Mouse (Mus musculus) liver, embryonic 11.5 days (tissue): ENCODE measurements around the gene Shisa8. TPM values are rescaled to one million over a fixed set of nuclear protein-coding genes. Genes with fewer than 3 reads are reported as not detected.

Experiments
- ATAC-seq: fragments of 200-750 bp; cut with Nextera tagmentation; replicated peaks from 2 replicates; pipeline ENCODE4 v1.8.0; 2017; ENCODE audit warnings: moderate number of reproducible peaks, mild to moderate bottlenecking, moderate TSS enrichment, moderate library complexity; ENCODE audit not compliant: low FRiP score
- DNase-seq: peaks from one replicate; pipeline ENCODE4 v3.0.0-alpha.2; 2017; ENCODE audit warnings: low spot score
- H3K27ac ChIP-seq: fragments of 300-500 bp; sonication (generic); 2 replicates; pipeline ENCODE4 v1.5.1; 2014; ENCODE audit warnings: mild to moderate bottlenecking, low read depth, low read length, control low read depth
- H3K27me3 ChIP-seq: fragments of 300-500 bp; sonication (generic); replicated peaks from 2 replicates; pipeline ENCODE4 v1.6.1; 2014; ENCODE audit warnings: low read length, mixed read lengths; ENCODE audit not compliant: control insufficient read depth, insufficient read depth
- H3K36me3 ChIP-seq: fragments of 300-500 bp; sonication (generic); 2 replicates; pipeline ENCODE4 v1.6.1; 2014; ENCODE audit warnings: mild to moderate bottlenecking, low read length, moderate library complexity, mixed read lengths; ENCODE audit not compliant: control insufficient read depth, insufficient read depth
- H3K4me1 ChIP-seq: fragments of 300-500 bp; sonication (generic); replicated peaks from 2 replicates; pipeline ENCODE4 v1.6.1; 2014; ENCODE audit warnings: low read length, mixed read lengths; ENCODE audit not compliant: control insufficient read depth, insufficient read depth
- H3K4me2 ChIP-seq: fragments of 300-500 bp; sonication (generic); 2 replicates; pipeline ENCODE4 v1.6.1; 2014; ENCODE audit warnings: mild to moderate bottlenecking, control low read depth, moderate library complexity
- H3K4me3 ChIP-seq: fragments of 300-500 bp; sonication (generic); 2 replicates; pipeline ENCODE4 v1.5.1; 2014; ENCODE audit warnings: low read depth, low read length, control low read depth
- H3K9ac ChIP-seq: fragments of 300-500 bp; sonication (generic); 2 replicates; pipeline ENCODE4 v1.6.1; 2014; ENCODE audit warnings: low read depth, low read length, control low read depth
- H3K9me3 ChIP-seq: fragments of 300-500 bp; sonication (generic); 2 replicates; pipeline ENCODE4 v1.6.1; 2016; ENCODE audit warnings: low read length, inconsistent platforms, mixed read lengths; ENCODE audit not compliant: control insufficient read depth
- WGBS: fragments of 180-500 bp; shearing (Covaris S2); extraction: QIAGEN DNeasy Blood & Tissue Kit; methylation state at CpG from one replicate; pipeline ENCODE4 v1.1.7; 2014; 5-methylcytosine and 5-hydroxymethylcytosine counted together
- polyA plus RNA-seq: library from polyadenylated mRNA; unstranded; fragments of >200 nt; fragmentation: Nextera tagmentation; extraction: Ambion mirVana; gene quantifications from 2 replicates; pipeline ENCODE4 v1.2.1, GENCODE M21; 2014

Gene Shisa8
- polyA plus RNA-seq, 1 experiment from 2014 or later, result 0.12 TPM

DNA sequence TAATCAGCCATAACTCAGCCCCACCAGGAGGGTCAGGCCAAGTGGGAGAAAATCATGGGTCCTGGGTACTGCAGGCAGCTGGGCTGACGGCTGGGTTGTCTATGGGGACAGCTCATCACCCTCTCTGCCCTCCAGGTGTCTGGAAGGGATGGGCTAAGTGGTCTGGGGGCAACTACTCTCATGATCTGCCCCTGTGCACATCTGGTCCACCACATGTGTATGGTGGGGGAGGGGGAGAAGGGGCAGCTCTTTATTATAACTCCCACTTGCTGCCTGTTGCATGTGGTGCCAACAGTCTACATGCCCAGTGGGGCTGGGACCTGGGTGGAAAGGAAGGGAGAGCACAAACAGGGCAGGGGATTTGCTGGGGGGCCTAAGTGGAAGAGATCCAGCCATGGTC, 1.8 kb downstream of the Shisa8 start:
- H3K27me3 ChIP-seq, result peaks cover 98% of the 10 kb centered on the region
- no peaks in the 10 kb centered on the region; the same call in 1 of the 2 replicates for H3K36me3 ChIP-seq
- peaks cover 14% of the 10 kb centered on the region for H3K4me1 ChIP-seq
- ATAC-seq, result no peak
- H3K4me3 ChIP-seq, result no peak overlapping the region
- no peaks in the 10 kb centered on the region for H3K9me3 ChIP-seq
- H3K4me2 ChIP-seq, result no peak overlapping the region
- no peak for DNase-seq
- H3K9ac ChIP-seq, result no peak overlapping the region
- no peak overlapping the region for H3K27ac ChIP-seq
- 48% methylated on average over 1 of the region's 1 CpGs for WGBS

DNA sequence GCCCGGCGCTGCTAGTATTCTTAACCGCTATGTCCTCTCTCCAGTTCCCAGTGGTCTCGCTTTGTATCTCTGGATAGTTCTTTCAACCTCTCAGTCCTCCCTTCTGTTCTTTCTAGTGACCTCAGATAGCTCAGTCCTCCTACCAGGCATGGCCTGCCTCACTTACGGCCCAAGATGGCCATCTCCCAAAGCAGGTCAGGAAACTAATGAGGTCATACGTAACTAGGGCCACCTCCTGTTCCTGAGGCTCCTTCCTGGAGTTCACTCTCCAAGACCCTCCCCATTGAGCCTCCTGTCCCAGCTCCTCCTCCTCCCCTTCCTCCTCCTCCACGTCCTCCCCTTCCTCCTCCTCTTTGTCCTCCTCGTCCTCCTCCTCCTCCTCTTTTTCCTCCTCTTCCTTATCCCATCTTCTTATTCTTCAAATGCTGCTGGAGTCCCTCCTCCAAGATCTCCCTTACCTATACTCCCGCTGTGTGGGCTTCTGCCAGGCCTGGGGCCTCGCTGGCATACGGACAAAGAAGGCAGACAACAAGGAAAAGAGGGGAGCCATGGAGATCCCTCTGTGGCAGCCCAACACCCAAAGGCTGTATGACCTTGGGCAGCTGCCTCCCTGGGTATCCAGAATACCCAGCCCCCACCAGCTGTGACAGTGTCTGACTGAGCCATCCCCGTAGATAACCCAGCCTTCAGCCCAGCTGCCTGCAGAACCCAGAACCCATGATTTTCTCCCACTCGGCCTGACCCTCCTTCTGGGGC, 3.1 kb downstream of the Shisa8 start:
- H3K4me3 ChIP-seq, result no peak overlapping the region
- no peak for ATAC-seq
- 73% methylated on average over 13 of the region's 13 CpGs for WGBS
- peaks cover 94% of the 10 kb centered on the region for H3K27me3 ChIP-seq
- H3K36me3 ChIP-seq, result peaks cover 3% of the 10 kb centered on the region; the same call in 1 of the 2 replicates
- no peak for DNase-seq
- no peak overlapping the region for H3K27ac ChIP-seq
- peaks cover 14% of the 10 kb centered on the region for H3K4me1 ChIP-seq
- H3K4me2 ChIP-seq, result no peak overlapping the region
- H3K9me3 ChIP-seq, result no peaks in the 10 kb centered on the region
- no peak overlapping the region for H3K9ac ChIP-seq

DNA sequence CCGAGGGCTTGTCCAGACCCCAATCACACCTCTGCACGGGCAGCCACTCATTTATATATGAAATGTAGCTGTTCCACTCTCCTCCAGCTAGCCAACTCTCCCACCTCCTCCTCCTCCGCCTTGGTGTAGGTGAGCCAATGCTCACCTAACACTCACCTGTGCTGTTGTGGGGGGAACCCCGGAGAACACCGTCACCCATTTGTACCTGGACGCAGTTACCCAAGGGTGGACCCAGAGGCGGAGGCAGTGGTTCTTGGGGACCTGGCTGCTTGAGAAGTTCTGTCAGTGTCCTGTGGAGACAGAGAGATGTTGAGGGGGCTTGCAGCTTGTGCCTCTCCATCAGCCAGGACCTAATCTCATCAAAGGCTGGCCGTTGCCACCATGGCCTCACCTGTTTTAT, 4.3 kb downstream of the Shisa8 start:
- peaks cover 9% of the 10 kb centered on the region for H3K36me3 ChIP-seq
- peaks cover 83% of the 10 kb centered on the region for H3K27me3 ChIP-seq
- H3K9me3 ChIP-seq, result no peaks in the 10 kb centered on the region
- H3K4me2 ChIP-seq, result no peak overlapping the region
- ATAC-seq, result no peak
- WGBS, result 81% methylated on average over 8 of the region's 8 CpGs
- H3K4me1 ChIP-seq, result peaks cover 14% of the 10 kb centered on the region
- no peak overlapping the region for H3K9ac ChIP-seq
- no peak overlapping the region for H3K27ac ChIP-seq
- H3K4me3 ChIP-seq, result no peak overlapping the region
- DNase-seq, result no peak

DNA sequence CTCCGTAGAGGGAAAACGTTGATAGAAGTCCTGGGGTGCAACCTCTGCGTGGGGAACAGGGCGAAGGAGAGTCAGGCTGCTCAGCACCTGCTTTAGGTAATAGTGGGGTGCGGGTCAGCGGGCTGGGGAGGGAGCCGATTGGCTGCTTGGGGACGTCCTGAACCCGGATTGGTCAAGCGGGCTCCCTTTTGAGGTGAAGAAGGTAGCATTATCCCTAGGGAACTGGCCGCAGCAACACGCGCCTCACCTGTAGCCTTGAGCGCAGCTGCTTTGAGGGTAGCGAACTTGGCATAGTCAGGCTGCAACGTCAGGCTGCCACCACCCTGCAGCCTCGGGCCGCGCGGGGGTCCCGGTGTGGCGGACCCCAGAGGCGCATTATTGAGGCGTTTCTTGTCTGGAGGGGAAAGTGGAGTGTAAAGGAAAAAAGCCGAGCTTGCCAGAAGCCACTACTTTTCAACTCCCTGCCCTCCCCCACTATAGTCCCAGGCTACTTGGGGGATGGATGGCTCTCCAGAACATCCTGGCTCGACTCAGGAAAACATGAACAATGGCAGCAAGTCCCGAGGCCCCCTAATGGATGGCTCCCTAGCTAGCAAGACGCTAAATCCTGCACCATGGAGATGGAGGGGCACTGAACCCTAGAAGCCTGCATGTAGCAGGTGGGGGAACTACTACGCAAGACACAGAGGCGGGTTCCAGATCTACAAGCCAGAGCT, 5.0 kb downstream of the Shisa8 start:
- Histone ChIP-seq H3K4me1 (peaks cover 14% of the 10 kb centered on the region), H3K9ac (no peak overlapping the region), H3K27ac (no peak overlapping the region), H3K27me3 (peaks cover 76% of the 10 kb centered on the region), H3K4me2 (no peak overlapping the region), H3K4me3 (no peak overlapping the region), H3K36me3 (peaks cover 14% of the 10 kb centered on the region), H3K9me3 (no peaks in the 10 kb centered on the region)
- 25% methylated on average over 30 of the region's 30 CpGs for WGBS
- DNase-seq (no peak), ATAC-seq (no peak)

DNA sequence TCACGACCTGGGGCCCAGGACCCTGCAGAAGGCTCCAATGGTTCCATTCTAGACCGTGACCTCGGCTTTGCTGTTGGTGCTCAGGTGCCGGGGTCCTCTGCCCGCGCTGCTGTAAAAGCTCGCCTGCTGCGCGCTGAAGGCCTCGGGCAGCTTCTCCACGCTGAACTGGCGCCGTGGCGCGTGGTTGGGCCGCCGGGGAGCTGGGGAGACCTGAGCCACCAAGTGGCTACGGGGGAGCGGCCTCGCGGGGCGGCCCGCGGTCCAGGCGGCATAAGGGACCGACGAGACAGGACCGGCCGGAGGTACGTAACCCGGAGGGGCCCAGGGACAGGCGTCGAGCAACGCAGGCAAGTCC, 5.5 kb downstream of the Shisa8 start:
- peaks cover 9% of the 10 kb centered on the region for H3K4me1 ChIP-seq
- no peak overlapping the region for H3K4me3 ChIP-seq
- WGBS, result 21% methylated on average over 34 of the region's 34 CpGs
- no peak overlapping the region for H3K9ac ChIP-seq
- H3K27me3 ChIP-seq, result peaks cover 70% of the 10 kb centered on the region
- no peak for ATAC-seq
- no peaks in the 10 kb centered on the region for H3K9me3 ChIP-seq
- H3K4me2 ChIP-seq, result peak overlapping the region; percentile 17; the same call in 1 of the 2 replicates
- no peak for DNase-seq
- H3K27ac ChIP-seq, result no peak overlapping the region
- H3K36me3 ChIP-seq, result peaks cover 15% of the 10 kb centered on the region

DNA sequence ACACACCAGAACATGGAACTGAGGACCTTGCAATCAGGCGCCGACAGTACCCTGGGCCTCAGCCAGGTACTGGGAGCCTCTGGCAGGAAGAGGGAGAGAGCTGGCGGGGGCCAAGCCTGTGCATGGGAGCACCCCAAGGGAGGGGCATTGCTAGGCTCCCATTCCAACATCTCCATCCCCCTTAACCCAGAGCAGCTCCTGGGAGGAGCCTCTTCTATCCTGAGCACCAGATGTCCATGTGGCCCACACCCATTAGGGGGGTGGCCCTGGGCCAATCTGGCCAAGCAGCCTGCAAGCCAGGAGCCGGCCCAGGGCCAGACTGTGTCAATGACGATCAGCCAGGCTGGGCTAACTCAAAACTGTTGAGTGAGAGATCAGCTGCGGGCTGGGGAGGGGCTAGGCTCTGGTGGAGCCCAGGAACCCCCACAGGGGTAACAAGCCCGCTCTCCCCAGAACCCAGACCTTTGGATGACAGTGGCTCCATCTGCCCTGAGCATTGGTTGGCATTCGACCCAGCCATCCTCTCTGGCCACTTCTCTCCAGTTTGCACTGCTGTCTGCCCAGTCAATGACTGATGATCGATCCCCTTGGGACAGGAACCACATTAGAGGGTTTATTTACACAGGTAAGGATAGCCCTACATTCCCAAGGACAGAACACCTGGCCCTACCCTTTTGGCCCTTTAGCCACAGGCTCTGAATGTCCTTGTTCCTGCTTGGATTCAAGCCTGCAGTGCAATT, 6.1 kb downstream of the Shisa8 start:
- Histone ChIP-seq H3K4me1 (peaks cover 4% of the 10 kb centered on the region; the same call in 1 of the 2 replicates), H3K27ac (no peak overlapping the region), H3K36me3 (peaks cover 17% of the 10 kb centered on the region), H3K27me3 (peaks cover 65% of the 10 kb centered on the region), H3K4me3 (no peak overlapping the region), H3K4me2 (no peak overlapping the region; the same call in 1 of the 2 replicates), H3K9ac (no peak overlapping the region), H3K9me3 (no peaks in the 10 kb centered on the region)
- WGBS, result 63% methylated on average over 9 of the region's 9 CpGs
- DNase-seq, result no peak
- no peak for ATAC-seq

DNA sequence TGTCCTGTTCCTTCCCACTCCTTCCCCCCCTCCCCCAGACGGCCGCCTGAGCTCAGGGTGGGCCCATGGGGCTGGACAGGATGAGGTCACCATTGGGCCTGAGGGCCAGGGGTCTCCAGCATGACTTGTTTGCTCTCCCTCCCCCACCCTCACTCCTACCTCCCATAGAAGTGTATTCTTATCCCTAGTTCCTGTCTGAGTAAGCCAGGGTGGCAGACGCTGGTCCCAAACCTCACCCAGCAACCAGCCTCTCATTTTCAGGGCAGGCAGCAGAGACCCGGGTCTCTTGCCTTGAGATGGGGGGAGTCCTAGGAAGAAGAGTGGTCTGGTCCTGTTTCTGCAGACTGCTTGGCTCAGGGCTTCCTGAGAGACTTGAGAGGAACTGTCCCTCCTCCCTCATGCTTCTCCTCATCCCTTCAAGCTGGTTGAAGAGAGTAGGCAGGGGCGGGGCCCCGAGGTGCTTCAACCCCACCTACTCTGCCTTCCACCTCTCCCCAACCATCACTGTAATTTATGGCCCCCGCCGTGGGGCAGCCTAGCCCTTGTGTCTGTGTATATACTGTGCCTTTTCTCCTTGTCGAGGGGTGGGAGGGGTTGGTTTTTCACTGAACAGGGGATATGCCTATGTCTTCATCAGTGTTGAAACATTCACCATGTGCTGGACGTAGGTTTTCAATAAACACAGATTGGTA, 7.8 kb downstream of the Shisa8 start:
- Histone ChIP-seq H3K4me1 (peaks cover 4% of the 10 kb centered on the region; the same call in 1 of the 2 replicates), H3K27ac (no peak overlapping the region), H3K9me3 (no peaks in the 10 kb centered on the region), H3K9ac (no peak overlapping the region), H3K36me3 (peaks cover 20% of the 10 kb centered on the region), H3K4me3 (no peak overlapping the region), H3K27me3 (peaks cover 48% of the 10 kb centered on the region), H3K4me2 (no peak overlapping the region)
- 72% methylated on average over 10 of the region's 10 CpGs for WGBS
- no peak for DNase-seq
- ATAC-seq, result no peak

DNA sequence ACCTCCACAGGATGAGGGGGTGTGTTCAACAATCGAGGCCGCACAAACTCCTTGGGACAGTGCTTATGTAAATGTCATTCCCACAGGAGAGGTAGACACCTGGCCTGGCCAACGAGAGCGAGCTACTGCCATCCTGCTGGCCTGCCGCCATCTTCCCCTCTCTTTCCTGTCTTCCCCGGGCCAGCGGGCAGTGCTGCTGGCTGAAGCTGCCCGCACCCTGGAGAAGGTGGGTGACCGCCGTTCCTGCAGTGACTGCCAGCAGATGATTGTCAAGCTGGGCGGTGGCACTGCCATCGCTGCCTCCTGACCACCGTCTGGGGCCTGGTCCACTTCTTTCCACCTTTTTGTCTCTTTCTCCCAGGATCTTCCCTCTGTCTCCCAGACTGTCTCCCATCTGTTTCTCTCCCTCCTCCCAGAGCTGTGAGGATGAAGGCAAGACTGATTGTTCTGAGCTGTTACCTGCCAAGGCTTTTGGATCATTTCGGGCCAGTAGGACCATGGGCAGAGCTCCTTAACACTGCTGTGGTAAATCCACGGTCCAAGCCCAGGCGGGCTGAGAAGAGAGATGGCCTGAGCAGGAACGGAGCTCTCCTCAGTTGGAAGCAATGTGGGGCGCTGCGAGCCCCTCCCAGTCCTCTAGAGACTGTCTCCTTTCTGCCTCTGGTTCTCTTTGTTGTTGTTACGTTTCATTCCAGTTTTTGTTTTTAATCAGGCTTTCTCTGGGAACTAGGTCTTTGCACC, 8.8 kb downstream of the Shisa8 start:
- Histone ChIP-seq H3K27me3 (peaks cover 37% of the 10 kb centered on the region), H3K9ac (no peak overlapping the region), H3K36me3 (peaks cover 21% of the 10 kb centered on the region), H3K27ac (no peak overlapping the region), H3K4me3 (no peak overlapping the region), H3K4me1 (peaks cover 4% of the 10 kb centered on the region; the same call in 1 of the 2 replicates), H3K9me3 (no peaks in the 10 kb centered on the region), H3K4me2 (no peak overlapping the region)
- ATAC-seq (no peak), DNase-seq (no peak)
- WGBS, result 90% methylated on average over 20 of the region's 20 CpGs
